Mouse (Mus musculus) heart, embryonic 16.5 days (tissue): ENCODE results near the gene Actl10. TPM values are rescaled to one million over a fixed set of nuclear protein-coding genes. Genes with fewer than 3 reads are reported as not detected.

Source experiments
- ATAC-seq: fragments of 200-750 bp; cut with Nextera tagmentation; replicated peaks from 2 replicates; pipeline ENCODE4 v1.8.0; 2017; ENCODE audit warnings: moderate number of reproducible peaks; ENCODE audit not compliant: insufficient read depth, low FRiP score; ENCODE audit errors: extremely low read depth
- H3K27ac ChIP-seq: fragments of 300-500 bp; sonication (generic); 2 replicates; pipeline ENCODE4 v1.5.1; 2014; ENCODE audit warnings: mild to moderate bottlenecking, low read length, control low read depth, moderate library complexity
- H3K27me3 ChIP-seq: fragments of 300-500 bp; sonication (generic); 2 replicates; pipeline ENCODE4 v1.6.1; 2014; ENCODE audit warnings: low read length, mixed read lengths; ENCODE audit not compliant: control insufficient read depth, insufficient read depth
- H3K36me3 ChIP-seq: fragments of 300-500 bp; sonication (generic); 2 replicates; pipeline ENCODE4 v1.6.1; 2014; ENCODE audit not compliant: control insufficient read depth, insufficient read depth
- H3K4me1 ChIP-seq: fragments of 300-500 bp; sonication (generic); 2 replicates; pipeline ENCODE4 v1.6.1; 2014; ENCODE audit warnings: low read length, mixed read lengths; ENCODE audit not compliant: control insufficient read depth, insufficient read depth
- H3K4me2 ChIP-seq: fragments of 300-500 bp; sonication (generic); 2 replicates; pipeline ENCODE4 v1.6.1; 2014; ENCODE audit warnings: low read depth, mild to moderate bottlenecking, control low read depth, low read length
- H3K4me3 ChIP-seq: fragments of 300-500 bp; sonication (generic); 2 replicates; pipeline ENCODE4 v1.5.1; 2014; ENCODE audit warnings: mild to moderate bottlenecking, control low read depth, low read length
- H3K9ac ChIP-seq: fragments of 300-500 bp; sonication (generic); 2 replicates; pipeline ENCODE4 v1.6.1; 2014; ENCODE audit warnings: low read length, control low read depth
- H3K9me3 ChIP-seq: fragments of 300-500 bp; sonication (generic); replicated peaks from 2 replicates; pipeline ENCODE4 v1.6.1; 2016; ENCODE audit warnings: low read length; ENCODE audit not compliant: control insufficient read depth
- WGBS: fragments of 180-500 bp; shearing (Covaris S2); extraction: QIAGEN DNeasy Blood & Tissue Kit; methylation state at CpG from one replicate; pipeline ENCODE4 v1.1.7; 2014; 5-methylcytosine and 5-hydroxymethylcytosine counted together
- polyA plus RNA-seq: library from polyadenylated mRNA; unstranded; fragments of >200 nt; fragmentation: Nextera tagmentation; extraction: Ambion mirVana; gene quantifications from 2 replicates; pipeline ENCODE4 v1.2.1, GENCODE M21; 2015

The Actl10 gene
- polyA plus RNA-seq, 1 experiment from 2014 or later, result 0.16 TPM

DNA sequence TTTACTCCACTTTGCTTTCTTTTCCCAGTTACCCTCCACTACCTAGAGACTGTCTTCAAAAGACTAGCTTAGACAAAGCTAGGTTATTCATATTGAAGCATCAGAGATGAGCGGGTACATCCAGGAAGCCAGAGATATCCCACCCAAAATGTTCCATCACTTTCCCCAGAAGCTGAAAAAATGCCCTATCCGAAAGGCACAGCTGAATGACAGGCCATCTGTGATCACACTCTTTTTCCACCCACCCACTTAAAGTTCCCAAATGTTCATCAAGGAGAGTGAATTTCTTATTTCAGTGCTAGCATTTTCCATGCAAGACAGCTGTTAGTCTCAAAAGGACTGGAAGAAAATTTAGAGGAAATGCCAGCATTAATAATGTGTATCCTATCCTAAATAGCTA, 26.3 kb upstream of the Actl10 start:
- 86% methylated on average over 2 of the region's 2 CpGs for WGBS
- peaks cover 24% of the 10 kb centered on the region for H3K36me3 ChIP-seq
- H3K4me3 ChIP-seq, result no peak overlapping the region
- no peak overlapping the region for H3K9ac ChIP-seq
- H3K4me1 ChIP-seq, result peaks cover 5% of the 10 kb centered on the region; the same call in 1 of the 2 replicates
- no peak for ATAC-seq
- no peaks in the 10 kb centered on the region for H3K27me3 ChIP-seq
- H3K27ac ChIP-seq, result no peak overlapping the region
- no peaks in the 10 kb centered on the region for H3K9me3 ChIP-seq
- no peak overlapping the region for H3K4me2 ChIP-seq

DNA sequence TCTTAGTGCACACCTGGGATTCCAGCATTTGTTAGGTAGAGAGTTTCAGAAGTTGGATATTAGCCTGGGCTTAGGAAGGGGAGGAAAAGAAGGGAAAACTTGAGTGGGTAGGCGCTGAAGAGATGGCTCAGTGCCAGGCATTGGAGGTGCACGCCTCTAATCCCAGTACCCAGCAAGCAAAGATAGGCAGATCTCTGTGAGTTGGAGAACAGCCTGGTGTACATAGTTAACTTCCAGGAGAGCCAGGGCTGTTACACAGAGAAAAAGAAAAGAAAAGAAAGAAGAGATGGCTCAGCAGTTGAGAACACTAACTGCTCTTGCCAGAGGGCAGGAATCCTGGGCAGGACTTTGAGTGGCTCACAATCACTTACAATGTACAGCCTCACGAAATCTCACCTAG, 25.0 kb upstream of the Actl10 start:
- 50% methylated on average over 3 of the region's 3 CpGs for WGBS
- no peaks in the 10 kb centered on the region for H3K27me3 ChIP-seq
- no peak overlapping the region for H3K4me2 ChIP-seq
- H3K4me1 ChIP-seq, result peaks cover 5% of the 10 kb centered on the region; the same call in 1 of the 2 replicates
- no peak for ATAC-seq
- peaks cover 33% of the 10 kb centered on the region for H3K36me3 ChIP-seq
- no peak overlapping the region for H3K9ac ChIP-seq
- no peak overlapping the region for H3K4me3 ChIP-seq
- no peaks in the 10 kb centered on the region for H3K9me3 ChIP-seq
- H3K27ac ChIP-seq, result no peak overlapping the region

DNA sequence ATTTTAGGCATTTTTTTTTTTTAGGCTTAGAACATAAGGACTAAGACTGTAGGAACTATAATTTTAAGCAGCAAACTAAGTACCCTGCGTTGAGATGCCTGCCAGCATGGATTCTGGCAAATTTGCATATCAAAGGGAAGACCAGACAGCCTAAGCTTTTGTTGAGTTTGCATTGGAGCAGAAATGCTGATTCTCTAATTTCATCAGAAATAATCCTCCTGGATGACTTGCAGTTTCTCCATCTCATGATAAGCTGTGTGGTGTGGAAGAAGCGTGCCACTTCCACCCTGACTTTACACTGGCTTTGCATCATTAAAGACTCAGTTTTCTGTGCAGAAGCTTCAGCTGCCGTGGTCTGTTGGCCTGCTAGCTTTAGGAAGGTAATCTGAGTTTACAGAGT, 18.7 kb upstream of the Actl10 start:
- H3K4me2 ChIP-seq, result no peak overlapping the region
- H3K9ac ChIP-seq, result no peak overlapping the region
- H3K4me3 ChIP-seq, result no peak overlapping the region
- H3K27me3 ChIP-seq, result no peaks in the 10 kb centered on the region
- peaks cover 40% of the 10 kb centered on the region for H3K36me3 ChIP-seq
- H3K27ac ChIP-seq, result no peak overlapping the region
- no peaks in the 10 kb centered on the region for H3K9me3 ChIP-seq
- 60% methylated on average over 3 of the region's 3 CpGs for WGBS
- ATAC-seq, result no peak
- H3K4me1 ChIP-seq, result peaks cover 6% of the 10 kb centered on the region

DNA sequence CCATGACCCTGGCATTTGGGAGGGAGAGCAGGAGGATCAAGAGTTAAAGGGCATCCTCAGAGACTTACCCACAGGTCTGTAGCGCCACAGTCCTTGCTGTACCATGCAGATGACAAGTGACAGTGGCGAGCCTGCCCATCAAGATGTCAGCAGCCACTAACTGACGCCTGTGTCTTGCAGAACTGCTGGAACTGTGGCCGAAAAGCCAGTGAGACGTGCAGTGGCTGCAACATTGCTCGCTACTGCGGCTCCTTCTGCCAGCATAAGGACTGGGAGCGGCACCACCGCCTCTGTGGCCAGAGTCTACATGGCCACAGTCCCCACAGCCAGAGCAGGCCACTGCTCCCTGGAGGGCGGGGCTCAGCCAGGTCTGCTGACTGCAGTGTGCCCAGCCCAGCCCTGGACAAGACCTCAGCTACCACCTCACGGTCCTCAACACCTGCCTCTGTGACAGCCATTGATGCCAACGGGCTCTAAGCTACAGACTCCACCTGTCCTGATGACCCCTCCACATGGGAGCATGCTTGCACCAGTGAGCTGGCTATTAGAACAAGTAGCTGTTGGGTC, 16.8 kb upstream of the Actl10 start:
- Histone ChIP-seq H3K4me3 (no peak overlapping the region), H3K27ac (peak overlapping the region; percentile 16; the same call in 1 of the 2 replicates), H3K4me1 (peaks cover 16% of the 10 kb centered on the region), H3K36me3 (peaks cover 30% of the 10 kb centered on the region), H3K9me3 (no peaks in the 10 kb centered on the region), H3K27me3 (no peaks in the 10 kb centered on the region), H3K4me2 (no peak overlapping the region), H3K9ac (no peak overlapping the region)
- ATAC-seq, result peak; percentile 65; the same call in 1 of the 2 replicates
- WGBS, result 63% methylated on average over 12 of the region's 12 CpGs

DNA sequence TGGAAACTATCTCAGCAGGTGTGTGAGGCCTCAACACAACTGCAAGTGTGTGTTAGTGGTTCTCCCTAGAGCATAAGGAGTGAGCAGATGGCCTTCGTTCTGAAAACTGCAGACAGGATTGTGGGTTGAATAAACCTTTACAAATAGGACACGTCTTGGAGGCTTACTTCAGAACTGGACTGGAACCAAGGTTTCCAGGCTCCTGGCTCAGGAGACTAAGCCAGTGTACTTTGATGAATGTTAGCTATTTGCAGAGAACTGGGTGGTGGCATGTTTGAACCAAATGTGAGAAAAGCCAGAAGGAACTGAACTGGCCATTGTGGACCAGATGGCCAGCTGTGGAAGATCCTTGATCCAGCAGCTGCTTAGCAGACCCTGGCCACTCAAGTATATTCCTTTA, 13.3 kb upstream of the Actl10 start:
- 44% methylated on average over 2 of the region's 2 CpGs for WGBS
- no peak overlapping the region for H3K4me2 ChIP-seq
- peaks cover 15% of the 10 kb centered on the region for H3K36me3 ChIP-seq
- no peak overlapping the region for H3K9ac ChIP-seq
- no peak overlapping the region for H3K4me3 ChIP-seq
- peaks cover 16% of the 10 kb centered on the region for H3K4me1 ChIP-seq
- no peak for ATAC-seq
- H3K27ac ChIP-seq, result no peak overlapping the region
- H3K27me3 ChIP-seq, result no peaks in the 10 kb centered on the region
- H3K9me3 ChIP-seq, result peaks cover 5% of the 10 kb centered on the region

DNA sequence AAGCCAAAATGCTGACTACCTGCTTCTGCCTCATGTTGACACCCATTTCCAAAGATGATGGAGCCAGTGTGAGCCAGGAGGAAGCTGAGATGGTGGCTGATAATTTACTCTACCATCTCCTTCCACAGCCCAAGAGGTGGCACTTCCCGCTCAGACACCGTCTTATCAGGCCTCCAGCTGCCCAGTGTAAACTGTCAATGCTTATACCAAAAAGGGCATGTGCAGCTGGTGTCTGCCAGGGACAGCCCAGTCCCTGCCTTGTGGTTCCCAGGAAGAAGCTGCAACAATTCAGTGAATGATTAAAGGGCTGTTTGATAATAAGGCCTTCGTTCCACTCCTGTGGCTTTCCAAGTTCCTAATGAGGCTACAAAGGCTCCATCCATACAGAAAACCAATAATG, 12.9 kb upstream of the Actl10 start:
- Histone ChIP-seq H3K9ac (no peak overlapping the region), H3K4me3 (no peak overlapping the region), H3K4me1 (peaks cover 16% of the 10 kb centered on the region), H3K27ac (no peak overlapping the region), H3K36me3 (peaks cover 13% of the 10 kb centered on the region), H3K9me3 (peaks cover 5% of the 10 kb centered on the region), H3K27me3 (no peaks in the 10 kb centered on the region), H3K4me2 (no peak overlapping the region)
- ATAC-seq, result no peak
- WGBS, result 32% methylated on average over 3 of the region's 3 CpGs

DNA sequence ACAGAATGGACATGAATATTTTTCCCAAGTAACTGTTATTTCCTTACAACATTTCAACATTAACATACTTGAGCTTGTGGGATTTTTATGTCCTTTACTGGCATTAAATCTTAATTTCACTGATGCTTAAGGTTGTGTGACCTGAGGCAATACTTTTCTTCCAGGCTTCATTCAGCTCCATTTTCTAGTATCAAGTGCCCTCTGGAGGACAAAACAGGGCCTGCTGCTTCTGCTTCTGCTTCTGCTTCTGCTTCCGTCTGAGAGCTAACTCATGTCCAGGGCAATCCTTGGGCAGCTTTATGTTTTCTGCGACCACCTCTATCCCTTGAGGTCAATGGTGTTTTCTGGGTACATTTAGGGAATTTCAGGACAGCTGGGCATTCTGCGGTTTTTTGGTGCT, 11.9 kb upstream of the Actl10 start:
- ATAC-seq, result no peak

DNA sequence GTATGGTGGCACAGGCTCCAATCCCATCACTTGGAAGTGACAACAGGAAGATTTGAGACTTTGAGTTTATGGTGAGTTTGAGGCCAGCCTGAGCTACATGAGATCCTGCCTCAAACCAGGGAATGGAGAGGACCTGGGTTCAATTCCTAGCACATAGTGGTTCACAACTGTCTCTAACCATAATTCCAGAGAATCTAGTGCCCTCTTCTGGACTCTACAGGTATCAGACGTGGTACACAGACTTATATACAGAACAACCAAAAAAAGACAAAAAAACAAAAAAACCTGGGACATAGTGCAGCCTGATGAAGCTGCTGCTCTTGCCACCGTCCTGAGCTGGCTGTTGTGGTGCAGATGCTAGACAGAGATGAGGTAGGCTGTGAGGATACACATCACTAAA, 9.9 kb upstream of the Actl10 start:
- Histone ChIP-seq H3K4me3 (no peak overlapping the region), H3K9ac (no peak overlapping the region), H3K27ac (no peak overlapping the region), H3K36me3 (no peaks in the 10 kb centered on the region; the same call in none of the 2 replicates), H3K4me2 (no peak overlapping the region), H3K9me3 (peaks cover 5% of the 10 kb centered on the region), H3K27me3 (no peaks in the 10 kb centered on the region), H3K4me1 (peaks cover 12% of the 10 kb centered on the region)
- WGBS, result 79% methylated on average over 2 of the region's 2 CpGs
- no peak for ATAC-seq

More for the DNA sequence above, 11.9 kb upstream of the Actl10 start:
- no peak overlapping the region for H3K27ac ChIP-seq
- H3K36me3 ChIP-seq, result peaks cover 10% of the 10 kb centered on the region
- WGBS, result 69% methylated on average over 3 of the region's 3 CpGs
- no peaks in the 10 kb centered on the region for H3K27me3 ChIP-seq
- peaks cover 16% of the 10 kb centered on the region for H3K4me1 ChIP-seq
- H3K9me3 ChIP-seq, result peaks cover 5% of the 10 kb centered on the region
- no peak overlapping the region for H3K4me3 ChIP-seq
- H3K4me2 ChIP-seq, result no peak overlapping the region
- no peak overlapping the region for H3K9ac ChIP-seq

DNA sequence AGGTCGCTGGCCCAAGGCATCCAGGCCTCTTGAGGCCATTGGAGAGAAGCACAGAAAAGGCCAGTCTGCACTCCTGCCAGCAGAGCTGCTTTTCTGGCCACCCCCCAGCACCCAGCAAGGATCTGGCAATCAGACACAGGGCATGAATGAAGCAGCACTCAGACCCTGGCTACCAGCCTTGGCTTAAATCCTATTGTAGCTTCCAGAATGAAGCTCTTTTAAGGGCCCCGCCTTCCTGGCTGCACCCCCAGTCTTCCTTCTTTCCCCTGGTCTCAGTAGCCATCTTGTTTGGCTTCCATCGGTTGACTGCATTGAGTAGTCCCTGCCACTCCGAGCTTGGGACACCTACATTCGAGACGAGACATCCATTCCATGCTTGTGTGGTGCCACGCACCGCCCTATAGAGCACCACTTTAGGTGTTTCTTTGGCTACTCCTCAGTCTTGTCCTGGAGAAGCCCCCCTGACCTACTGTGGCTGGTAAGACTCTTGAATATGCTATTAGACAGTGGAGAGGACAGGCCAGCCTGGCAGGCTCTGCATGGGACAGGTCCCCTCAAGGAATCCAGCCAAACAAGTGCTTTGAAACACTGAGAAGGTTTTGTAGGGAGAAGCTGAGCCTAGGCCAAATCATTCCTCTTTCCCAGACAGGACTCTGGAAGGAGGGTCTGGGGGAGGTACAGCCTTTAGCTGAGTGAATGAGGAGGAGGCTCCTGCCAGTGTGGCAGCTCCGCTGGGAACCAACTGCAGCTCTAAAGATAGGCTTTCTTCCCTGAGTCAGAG, 7.8 kb upstream of the Actl10 start:
- Histone ChIP-seq H3K36me3 (no peaks in the 10 kb centered on the region; the same call in 1 of the 2 replicates), H3K27ac (peak overlapping the region; percentile 9; the same call in 1 of the 2 replicates), H3K4me2 (no peak overlapping the region), H3K9ac (no peak overlapping the region), H3K4me1 (peaks cover 7% of the 10 kb centered on the region), H3K9me3 (peaks cover 5% of the 10 kb centered on the region), H3K27me3 (no peaks in the 10 kb centered on the region), H3K4me3 (no peak overlapping the region)
- 80% methylated on average over 9 of the region's 9 CpGs for WGBS
- no peak for ATAC-seq
